Mouse (Mus musculus): ENCODE results near the gene Hoxc13.

Gene Hoxc13

DNA sequence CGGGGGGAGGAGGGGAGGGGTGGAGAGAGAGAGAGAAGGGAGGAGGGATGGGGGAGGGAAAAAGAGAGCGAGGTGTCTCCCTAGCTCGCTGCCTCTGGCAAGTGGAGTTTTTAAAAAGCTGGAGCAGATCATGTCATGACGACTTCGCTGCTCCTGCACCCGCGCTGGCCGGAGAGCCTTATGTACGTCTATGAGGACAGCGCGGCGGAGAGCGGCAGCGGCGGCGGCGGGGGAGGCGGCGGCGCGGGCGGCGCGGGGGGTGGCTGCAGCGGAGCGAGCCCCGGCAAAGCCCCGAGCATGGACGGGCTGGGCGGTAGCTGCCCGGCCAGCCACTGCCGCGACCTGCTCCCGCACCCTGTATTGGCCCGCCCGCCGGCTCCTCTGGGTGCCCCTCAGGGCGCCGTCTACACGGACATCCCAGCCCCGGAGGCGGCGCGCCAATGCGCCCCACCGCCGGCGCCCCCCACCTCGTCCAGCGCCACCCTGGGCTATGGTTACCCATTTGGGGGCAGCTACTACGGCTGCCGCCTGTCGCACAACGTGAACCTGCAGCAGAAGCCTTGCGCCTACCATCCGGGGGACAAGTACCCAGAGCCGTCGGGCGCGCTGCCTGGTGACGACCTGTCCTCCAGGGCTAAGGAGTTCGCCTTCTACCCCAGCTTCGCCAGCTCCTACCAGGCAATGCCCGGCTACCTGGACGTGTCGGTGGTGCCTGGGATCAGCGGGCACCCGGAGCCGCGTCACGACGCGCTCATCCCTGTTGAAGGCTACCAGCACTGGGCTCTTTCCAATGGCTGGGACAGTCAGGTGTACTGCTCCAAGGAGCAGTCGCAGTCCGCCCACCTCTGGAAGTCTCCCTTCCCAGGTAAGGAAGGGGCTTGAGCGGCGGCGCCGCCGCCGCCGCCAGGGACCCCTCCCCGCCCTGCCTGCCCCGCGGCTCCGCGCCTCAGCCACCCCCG, at the start of gene Hoxc13:
Hoxc13 (plus strand) TSS at position 51 of the 959 bp plus-strand sequence.
- DNase-seq: no peak

DNA sequence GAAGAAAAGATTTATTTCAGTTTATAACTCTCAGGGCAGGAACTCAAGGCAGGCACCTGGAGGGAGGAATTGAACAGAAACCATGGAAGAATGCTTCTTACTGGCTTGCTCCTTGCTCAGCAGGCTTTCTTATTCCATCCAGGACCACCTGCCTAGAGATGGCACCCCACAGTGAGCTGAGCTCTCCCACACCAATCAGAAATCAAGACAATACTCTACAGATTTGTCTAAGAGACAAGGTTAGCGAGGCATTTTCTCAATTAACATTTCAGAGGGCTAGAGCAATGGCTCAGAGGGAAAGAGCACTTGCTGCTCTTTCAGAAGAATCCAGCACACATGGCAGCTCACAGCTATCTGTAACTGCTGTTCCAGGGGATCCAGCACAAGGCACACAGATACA, 35.1 kb upstream of the Hoxc13 start:
- no peak for DNase-seq

DNA sequence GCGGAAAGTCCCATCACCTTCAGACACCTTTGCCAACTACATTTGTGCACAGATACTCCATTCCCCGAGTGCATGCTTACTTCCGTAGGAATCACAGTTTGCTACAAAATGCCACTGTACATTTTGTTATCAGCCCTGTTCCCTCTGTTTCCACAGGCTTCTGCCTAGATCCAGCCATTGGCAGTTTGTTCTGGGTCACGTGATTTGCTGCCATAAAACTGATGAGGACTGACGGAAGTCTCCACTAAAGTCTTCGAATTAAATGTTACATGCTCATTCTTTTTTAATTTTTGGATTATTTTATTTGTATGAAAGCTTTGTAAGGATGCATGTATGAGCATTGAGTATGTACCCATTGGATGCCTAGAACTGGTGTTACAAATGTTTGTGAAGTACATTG, 25.8 kb upstream of the Hoxc13 start:
- no peak for DNase-seq

DNA sequence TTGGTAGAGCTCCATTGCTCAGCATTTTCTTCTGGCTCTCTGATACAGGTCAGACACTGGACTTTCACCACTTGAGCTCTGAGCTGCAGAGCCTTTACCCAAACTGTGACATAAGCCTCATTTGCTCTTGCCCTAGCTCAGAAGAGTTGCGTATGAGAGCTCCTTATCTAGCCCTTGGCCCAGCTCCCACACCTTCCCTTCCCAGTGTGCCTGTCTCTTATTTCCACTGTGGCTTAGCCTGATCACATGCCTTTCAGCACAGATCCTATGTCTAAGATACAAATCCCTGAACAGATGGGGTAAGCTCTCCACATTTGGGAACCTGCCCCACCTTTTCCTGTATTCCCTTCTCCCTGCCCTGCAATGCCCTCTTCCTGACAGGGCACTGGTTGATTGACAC, 16.0 kb upstream of the Hoxc13 start:
- no peak for DNase-seq

DNA sequence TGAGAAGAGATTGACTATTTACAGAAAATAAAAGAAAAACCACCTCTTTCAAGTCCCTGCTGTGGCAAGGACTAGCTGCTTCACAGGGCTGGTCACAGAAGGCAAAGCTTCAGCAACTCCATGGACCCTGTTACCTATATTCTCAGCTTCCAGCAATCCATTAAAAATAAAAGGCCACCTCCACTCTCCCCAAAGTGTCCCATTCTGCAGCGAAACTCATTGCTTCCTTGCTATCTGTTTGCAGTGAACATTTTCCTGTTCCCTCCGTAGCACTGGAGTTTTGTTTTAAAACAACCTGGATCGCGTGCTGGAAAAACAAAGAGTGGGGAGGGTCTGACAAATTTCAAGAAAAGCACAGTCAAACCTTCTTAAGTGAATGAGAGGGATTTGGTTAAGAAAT, 11.4 kb upstream of the Hoxc13 start:
- DNase-seq: no peak

DNA sequence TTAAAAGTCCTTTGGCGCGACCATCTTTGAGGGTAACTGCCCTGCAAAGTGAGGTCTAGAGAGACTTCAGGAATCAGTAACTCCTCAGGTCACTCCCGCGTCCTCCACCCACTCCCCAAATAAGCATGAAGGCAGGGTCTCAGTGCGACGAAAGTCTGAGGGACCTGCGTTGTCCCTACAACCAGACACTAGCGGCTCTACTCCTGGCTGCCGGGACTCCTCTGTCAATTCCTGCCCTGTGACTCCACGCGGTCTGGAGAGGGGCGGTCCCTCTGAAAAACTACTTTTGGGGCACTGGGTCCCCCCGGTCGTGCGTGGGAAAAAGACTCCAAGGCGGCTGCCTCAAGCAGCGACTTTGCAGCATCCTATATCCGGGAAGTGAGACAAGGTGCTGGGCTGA, 10.9 kb upstream of the Hoxc13 start:
- DNase-seq: no peak

DNA sequence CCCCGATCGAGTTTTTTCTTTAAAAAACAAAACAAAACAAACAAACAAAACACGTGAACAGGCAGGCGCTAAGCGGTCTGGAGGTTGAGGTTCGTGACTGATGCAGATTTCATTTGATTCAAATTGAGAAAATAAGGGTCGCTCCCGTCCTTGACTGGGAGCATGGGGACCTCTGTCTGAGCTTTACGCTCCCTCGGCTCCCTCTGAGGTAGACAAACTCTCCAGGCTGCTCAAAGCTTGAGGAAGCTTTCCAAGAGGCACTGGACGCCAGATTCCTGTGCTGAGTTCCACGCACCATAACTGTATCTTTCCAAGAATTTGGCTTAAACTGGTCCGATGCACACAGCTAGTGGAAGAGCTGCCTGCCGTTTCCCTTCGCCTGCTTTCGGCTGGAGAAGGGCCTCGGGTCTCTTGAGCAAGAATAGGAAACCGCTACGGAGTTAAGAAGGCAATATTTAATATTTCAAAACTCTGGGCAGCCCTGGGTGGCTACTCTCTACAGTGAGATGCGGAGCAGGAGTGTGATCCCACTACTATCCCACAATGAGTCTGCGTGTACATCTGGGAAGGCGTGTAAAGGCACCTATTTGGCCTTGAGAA, 10.3 kb upstream of the Hoxc13 start:
- no peak for DNase-seq

DNA sequence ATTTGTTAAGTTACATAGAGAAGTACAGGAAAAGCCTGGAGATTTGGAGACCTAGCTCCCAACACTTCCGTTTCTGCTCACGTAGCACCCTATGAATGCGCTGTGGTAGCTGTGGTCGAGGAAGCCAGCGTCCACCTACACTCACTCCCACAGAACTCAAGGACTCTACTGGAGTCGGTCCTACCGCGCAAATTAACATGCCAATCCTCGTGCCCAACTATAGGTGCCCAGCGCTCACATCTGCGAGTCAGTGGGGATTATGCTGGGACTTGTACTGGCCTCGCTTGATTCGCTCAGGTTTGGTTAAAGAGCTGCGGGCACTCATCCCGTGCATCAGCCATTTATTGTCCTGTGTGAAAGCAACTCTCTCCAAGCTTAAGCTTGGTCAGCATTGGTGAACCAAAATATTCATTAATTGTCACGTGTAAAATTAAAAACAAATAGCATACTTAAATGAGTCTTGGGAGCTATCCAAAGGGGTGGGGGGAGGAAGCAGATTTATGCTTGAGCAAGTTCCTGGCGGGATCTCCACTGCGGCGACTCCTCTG, 7.8 kb upstream of the Hoxc13 start:
- DNase-seq: no peak

DNA sequence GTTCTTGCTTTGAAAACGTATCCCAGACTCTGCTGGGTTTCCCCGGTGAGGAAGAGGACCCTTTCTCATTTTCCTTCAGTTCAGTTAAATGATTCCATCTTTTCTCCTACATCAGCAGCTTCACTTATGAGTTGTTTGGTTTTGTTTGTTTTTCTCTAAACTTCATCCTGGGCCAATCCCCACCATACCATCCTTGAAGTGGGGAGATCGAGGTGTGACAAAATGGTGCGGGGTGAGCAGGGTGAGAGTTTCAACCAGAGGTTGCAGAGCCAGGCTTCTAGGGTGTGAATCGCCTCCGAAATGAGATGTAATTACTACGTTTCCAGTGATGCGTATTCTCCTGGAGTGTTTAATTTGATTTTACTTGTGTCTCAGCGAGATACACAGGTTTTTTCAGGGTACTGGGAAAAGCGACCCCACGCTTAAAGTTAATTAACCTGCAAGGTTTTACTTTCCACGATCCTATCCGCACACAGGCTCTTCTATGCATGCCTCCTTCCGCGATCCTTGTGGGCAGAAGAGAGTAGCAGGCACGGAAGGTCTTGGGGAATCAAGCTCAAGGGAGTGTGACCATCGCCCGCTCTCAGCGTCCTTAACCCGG, 2.8 kb upstream of the Hoxc13 start:
- no peak for DNase-seq

DNA sequence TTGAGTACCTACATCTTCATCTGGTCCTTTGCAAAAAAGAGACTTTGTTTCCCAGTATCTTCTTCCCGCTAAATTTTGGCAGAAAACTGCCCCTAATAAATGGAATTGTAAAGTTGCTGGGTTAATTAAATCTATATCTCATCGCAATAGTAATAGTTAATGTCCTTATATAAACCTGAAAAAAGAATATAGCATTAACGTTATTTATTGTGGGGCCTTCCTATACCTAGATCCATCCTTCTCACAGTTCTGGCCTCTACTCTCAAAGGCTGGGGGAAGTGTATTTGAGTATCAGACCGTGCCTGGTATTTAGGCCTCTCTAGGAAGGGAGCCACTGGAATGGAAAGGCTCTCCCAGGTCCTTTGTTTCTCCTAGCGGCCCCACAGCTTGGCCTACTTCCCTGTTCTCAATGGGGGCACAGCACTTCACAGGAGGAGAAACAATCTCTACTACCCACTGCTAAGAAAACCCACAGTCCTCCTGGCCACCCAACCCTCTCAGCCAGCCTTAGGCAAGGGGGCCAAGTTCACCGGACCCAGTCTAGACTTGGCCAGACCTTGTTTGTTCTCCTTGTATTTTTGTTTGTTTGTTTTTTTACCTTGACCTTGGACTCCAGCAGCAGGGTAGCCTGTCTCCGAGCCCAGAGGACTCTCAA, 2.2 kb upstream of the Hoxc13 start:
- no peak for DNase-seq

DNA sequence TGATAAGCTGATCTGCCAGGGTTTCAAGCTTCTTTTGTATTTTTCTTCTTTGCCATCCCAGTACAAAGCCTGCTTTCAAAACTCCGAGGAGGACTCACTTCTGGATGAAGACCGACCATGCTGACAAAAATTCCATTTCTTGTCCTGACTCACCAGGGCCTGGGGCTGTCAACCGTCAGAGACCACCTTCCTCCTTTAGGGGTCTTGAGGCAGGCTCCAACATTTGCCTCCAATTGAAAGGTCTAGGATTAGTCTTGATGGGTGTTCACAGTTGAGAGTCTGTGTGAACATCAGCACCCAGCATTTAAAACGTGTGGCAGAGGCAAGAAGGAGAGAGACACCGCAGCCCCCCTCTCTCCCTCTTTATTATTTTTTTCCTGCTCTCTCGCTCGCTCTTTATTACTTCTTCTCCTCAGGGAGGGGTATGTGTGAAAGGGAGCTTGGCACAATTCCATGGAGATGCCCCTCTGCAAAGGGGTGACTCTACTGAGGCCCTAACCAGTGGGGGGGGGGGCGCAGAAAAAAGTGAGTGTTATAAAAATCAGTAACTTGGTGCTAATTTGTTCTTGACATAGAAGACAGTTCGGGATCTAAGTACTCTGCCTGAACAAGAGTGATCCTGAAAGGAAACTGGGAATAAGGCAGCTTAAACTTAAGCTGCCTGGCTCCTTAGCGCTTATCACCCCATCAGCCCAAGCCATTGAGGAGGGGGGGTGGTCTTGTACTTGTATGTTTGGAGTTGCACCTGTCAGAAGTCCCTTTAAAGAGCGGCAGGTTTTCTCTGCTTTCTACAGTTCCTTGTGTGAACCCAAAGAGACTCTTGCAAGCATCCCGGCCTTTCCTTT, 1.3 kb upstream of the Hoxc13 start:
- no peak for DNase-seq

DNA sequence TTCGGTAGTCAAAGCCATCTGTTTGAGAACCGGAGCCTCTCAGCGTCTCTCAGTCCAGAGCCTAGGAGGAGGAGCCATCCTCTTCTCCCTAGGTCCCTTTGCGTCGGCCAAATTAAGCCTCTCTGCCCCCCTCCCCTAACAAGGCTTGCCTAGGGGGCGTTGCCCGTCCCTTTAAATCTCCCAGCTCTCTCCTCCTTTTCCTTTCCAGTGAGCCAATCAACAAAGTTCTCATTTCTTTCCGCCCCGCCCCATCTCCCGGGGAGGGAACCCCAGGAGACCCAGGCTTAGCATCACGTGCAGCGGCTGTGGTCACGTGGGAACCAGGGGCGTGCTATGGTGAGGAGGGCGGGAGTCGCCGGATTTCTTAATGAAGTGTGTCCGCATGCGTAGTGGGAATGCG, 284 bp upstream of the Hoxc13 start:
- no peak for DNase-seq

DNA sequence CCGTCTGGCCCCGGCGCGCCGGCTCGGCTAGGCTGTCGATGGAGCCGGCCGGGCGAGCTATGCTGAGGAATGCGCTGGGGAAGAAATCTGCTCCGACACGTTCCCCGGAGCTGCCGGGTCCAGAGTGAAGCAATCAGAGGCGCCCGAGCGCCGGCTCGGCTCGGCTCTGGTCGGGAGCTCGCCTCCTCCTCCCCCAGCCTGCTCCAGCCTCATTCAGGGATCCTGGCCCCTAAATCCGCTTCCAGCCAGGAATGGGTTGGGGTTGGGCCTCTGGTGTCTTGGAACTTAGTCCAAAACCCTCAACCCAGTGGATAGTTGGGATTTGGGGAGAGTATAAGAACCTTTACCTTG, 1.1 kb downstream of the Hoxc13 start:
- no peak for DNase-seq

DNA sequence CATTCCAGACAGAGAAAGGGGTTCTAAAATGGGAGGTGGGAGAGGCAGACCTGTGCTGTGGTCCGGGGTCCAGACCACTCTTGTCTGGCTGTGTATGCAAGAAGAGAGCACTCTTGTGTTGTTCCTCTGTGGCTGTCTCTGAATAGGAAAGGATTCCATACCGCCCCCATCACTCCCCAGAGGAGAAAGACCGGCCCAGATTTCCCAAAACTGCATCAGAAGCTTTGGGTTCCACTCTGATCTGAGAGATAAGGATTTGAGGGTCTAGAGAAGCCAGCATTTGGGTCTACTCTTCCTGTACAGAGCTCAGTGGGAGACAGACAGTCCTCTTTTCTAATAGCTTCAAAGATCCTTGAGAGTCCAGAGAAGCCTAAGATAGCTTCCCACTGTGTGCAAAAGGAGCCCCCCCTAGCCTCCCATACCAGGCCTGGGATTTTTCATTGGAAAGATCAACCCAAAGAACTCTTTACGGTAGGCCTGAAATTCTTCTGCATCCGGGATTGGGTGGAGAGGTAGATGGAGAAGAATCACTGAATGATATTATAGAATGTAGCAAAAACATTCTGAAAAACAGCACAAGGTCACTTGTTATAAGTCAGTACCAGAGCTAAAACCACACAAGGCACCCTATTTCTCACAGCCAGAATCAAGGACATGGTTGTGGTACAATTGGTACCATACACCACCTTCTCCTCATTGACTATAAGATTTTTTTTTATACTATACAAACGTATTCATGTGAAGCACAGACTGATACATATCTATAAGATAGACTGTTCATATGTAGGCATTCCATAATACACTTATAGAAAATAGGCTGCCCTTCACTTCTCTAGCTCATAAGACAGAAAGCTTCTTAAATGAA, 2.0 kb downstream of the Hoxc13 start:
- no peak for DNase-seq

DNA sequence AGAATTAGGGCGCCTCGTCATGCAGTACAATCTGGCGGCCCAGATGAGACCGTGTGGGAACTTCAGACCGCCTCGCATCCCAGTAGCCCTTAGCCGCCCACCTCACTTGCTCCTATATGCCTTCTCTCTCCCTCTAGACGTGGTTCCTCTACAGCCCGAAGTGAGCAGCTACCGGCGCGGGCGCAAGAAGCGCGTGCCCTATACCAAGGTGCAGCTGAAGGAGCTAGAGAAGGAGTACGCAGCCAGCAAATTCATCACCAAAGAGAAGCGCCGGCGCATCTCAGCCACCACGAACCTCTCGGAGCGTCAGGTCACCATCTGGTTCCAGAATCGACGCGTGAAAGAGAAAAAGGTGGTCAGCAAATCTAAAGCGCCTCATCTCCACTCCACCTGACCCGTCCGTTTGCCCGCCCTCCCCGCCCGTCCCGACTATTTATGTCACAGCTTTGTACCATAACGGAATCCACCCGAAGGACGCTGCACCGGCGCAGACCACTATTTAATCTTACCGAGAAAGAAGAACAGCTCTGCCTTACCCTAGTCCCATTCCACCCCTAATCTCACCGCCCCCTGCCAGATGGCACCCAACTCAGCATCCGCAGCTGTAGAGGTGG, 6.2 kb downstream of the Hoxc13 start:
- no peak for DNase-seq

DNA sequence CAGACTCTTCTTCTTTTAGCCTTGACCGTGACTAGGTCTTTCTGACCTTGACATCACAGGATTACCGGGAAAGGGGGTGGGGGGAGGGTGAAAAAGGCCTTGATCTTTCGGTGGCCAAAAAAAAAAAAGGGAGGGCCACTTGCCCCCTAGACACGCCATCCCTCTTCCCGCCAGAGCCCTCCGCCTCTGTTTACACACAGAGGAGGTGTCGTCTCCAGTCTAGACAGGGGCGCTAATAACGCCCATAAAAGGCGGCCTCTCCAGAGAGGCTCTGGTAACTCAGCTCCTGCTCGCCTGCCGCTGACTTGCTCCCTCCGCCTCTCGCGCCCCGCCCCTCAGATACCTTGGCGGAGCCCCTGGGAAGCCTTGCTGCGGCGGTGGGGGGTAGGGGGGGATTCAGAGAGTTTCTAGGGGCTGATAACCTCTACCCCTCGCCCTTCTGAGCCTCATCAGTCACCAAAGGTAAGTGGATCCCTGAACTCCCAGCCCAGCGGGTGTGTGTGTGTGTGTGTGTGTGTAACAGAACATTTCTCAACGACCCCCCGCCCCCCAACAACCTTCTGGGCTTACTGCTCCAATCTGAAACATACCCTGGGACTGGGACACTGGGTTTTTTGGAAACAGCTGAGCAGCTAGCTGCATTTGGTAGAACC, 10.9 kb downstream of the Hoxc13 start:
- DNase-seq: no peak

DNA sequence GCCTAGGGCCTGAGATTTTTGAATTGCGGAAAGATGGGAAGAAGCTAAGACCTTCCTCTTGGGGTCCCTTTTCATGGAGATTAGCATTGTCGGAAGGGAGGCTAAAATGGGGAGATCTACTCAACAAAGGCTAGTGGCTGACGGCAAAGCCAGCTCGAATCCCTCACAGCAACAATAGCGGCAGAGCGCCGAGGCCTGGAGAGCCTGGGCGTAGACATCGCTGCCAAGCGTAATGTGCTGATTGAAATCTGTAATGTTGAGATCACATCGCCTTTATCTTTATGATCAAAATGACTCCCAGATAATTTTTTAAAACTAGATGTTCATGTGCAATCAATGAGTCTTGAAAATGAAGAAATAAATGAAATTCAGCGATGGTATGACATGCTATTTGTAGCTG, 13.5 kb downstream of the Hoxc13 start:
- DNase-seq: no peak

DNA sequence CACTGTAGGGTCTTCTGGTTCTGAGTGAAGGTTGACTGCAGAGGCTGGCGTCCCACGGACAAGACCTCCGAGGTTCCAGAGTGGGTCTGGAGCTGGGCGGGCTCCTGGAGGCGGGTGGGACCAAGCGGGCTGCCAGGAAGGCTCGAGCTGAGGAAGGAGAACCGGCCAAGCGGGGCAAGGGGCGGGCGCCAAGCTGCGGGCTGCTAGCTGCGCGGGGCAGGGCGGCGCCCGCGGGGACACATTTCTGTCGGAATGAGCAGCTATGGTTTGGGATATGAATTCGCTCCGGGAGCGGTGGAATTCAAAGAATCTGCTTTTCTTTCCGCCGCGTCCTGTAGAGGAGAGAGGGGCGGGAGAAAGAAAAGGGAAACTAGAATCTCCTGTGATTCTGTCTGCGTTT, 14.0 kb downstream of the Hoxc13 start:
- DNase-seq: no peak

DNA sequence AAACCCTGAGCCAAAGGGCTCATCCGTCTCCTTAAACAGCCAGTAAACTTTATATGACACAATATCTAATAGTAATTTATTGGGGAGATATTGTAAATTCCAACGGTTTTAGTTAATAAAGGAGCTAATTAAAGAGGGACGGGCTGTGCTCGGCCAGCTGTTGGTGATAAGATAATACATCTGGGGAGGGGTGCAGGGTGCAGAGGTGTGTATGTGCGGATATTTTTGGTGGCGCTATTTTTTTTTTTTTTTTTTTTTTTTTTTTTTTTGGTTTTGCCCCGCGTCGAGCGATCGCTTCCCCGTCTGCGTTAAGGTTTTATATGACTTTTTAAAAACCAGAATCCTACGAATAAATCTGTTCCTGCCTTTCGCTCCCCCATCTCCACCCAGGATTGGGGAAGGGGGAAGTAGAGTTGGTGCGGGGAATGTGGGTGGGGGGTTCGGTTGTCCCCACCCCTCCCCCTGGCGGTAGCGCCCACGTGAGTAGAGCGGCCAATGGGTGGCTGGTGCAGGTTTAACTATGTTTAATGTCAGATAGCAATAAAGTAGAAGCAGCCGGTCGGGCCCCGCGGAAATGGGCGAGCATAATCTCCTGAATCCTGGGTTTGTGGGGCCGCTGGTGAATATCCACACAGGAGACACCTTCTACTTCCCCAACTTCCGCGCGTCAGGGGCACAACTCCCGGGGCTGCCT, 15.5 kb downstream of the Hoxc13 start, which contains the start of gene Hoxc12:
Hoxc12 (plus strand) TSS at position 479 of the 694 bp plus-strand sequence.
- no peak for DNase-seq
